Mouse (Mus musculus) lung, adult 2 months (tissue): Measurements from ENCODE around the gene Gmppa. TPM values are rescaled to one million over a fixed set of nuclear protein-coding genes. Genes with fewer than 3 reads are reported as not detected.

ENCODE experiments used
- DNase-seq: peaks from one replicate; pipeline ENCODE4 v3.0.0; 2022
- H3K4me1 ChIP-seq: fragments of 200-500 bp; 2 replicates; pipeline ENCODE4 v1.6.1; 2011; ENCODE audit warnings: low read length; ENCODE audit not compliant: control insufficient read depth, insufficient read depth
- H3K4me3 ChIP-seq: fragments of 200-500 bp; replicated peaks from 2 replicates; pipeline ENCODE3; 2011; ENCODE audit warnings: low read depth, mild to moderate bottlenecking, control low read depth, low read length; ENCODE audit errors: extremely low read depth
- CTCF ChIP-seq: fragments of 200-500 bp; IDR thresholded peaks from 2 replicates; pipeline ENCODE4 v1.5.1; 2011; ENCODE audit warnings: mild to moderate bottlenecking, low read length, control low read depth; ENCODE audit not compliant: insufficient read depth
- POLR2A ChIP-seq: fragments of 200-500 bp; IDR thresholded peaks from 2 replicates; pipeline ENCODE4 v1.6.1; 2011; ENCODE audit warnings: low read depth, mild to moderate bottlenecking, control low read depth, low read length, borderline replicate concordance; ENCODE audit errors: extremely low read depth
- WGBS: fragments of 180-500 bp; shearing (Covaris S2); methylation state at CpG from one replicate; pipeline ENCODE4 v1.1.7; 2018; 5-methylcytosine and 5-hydroxymethylcytosine counted together
- polyA plus RNA-seq: library from polyadenylated mRNA; depleted of rRNA; stranded (reverse); fragments of >200 nt; gene quantifications from 2 replicates; pipeline ENCODE4 v1.2.3, GENCODE M21; 2012

The Gmppa gene
- polyA plus RNA-seq, 1 experiment, result 125 TPM

DNA sequence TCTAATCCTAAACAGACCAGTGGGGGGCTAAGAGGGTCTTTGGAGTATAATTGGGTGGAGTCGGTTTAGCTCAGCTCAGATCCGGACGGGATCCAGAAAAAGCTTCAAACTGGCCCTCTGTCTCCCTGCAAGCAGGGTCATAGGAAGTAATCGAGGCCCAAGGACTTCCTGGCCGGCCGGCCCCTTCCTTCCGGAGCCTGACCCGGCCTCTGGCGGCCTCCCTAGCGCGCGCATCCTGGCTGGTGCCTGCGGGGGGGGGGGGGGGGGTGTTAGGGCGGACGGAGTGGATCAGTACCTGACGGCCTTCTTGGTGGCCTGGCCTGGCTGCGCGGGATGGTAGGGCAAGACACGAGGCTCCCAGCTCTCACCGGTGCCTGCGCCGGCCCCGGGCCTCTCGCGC is 42.8 kb downstream of the Gmppa start:
- no peak for DNase-seq

GRCm38 (mm10) chr1:75478916-75479634 is 43.3 kb downstream of the Gmppa start, which contains the start of the genes Chpf and Tmem198:
Gene Chpf (minus strand): TSS chr1:75479307.
Gene Tmem198 (plus strand): TSS chr1:75479532.
- peak within 1 kb of the TSS; percentile 89 for H3K4me3 ChIP-seq
- TF ChIP-seq POLR2A (0 out of 2 replicates have a peak, but pooled peaks have one; percentile 5), CTCF (no peak)
- DNase-seq, result peak; percentile 96
- peaks cover 14% of the 10 kb centered on the region; the same call in 1 of the 2 replicates for H3K4me1 ChIP-seq
- under 1% methylated on average over 75 of the region's 76 CpGs for WGBS

More for the DNA sequence above, 42.8 kb downstream of the Gmppa start:
- TF ChIP-seq POLR2A (no peak), CTCF (no peak)
- under 1% methylated on average over 25 of the region's 25 CpGs for WGBS
- Histone ChIP-seq H3K4me1 (peaks cover 14% of the 10 kb centered on the region; the same call in 1 of the 2 replicates), H3K4me3 (peak overlapping the region; percentile 89)

GRCm38 (mm10) chr1:75479635-75479989 is 43.9 kb downstream of the Gmppa start:
- WGBS, result 2% methylated on average over 24 of the region's 24 CpGs
- Histone ChIP-seq H3K4me3 (peak overlapping the region; percentile 45), H3K4me1 (peaks cover 14% of the 10 kb centered on the region; the same call in 1 of the 2 replicates)
- TF ChIP-seq CTCF (no peak), POLR2A (no peak)
- no peak for DNase-seq

DNA sequence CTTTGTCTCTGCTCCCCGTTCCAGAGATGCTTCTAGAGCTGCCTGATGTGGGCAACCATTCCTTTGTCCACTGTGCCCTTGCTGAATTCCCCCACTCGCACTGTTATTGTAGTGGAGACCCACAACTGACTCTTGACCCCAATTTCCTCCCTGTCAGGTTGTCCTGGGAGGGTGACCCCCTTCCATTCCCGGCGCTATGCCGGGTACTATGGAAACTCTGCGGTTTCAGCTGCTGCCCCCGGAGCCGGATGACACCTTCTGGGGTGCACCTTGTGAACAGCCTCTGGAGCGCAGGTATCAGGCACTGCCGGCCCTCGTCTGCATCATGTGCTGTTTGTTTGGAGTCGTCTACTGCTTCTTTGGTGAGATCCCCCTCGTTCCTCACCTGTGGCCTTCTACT is 44.3 kb downstream of the Gmppa start:
- WGBS, result 21% methylated on average over 13 of the region's 13 CpGs
- DNase-seq, result no peak
- Histone ChIP-seq H3K4me1 (peaks cover 14% of the 10 kb centered on the region; the same call in 1 of the 2 replicates), H3K4me3 (no peak overlapping the region)
- no peak for TF ChIP-seq POLR2A
- no peak for TF ChIP-seq CTCF

- no peak for DNase-seq
- WGBS, result 82% methylated on average over 7 of the region's 7 CpGs
- Histone ChIP-seq H3K4me1 (peaks cover 14% of the 10 kb centered on the region; the same call in 1 of the 2 replicates), H3K4me3 (no peak overlapping the region)
- TF ChIP-seq CTCF (no peak), POLR2A (no peak)
Measured at GRCm38 (mm10) chr1:75480735-75481134, 45.0 kb downstream of the Gmppa start.

DNA sequence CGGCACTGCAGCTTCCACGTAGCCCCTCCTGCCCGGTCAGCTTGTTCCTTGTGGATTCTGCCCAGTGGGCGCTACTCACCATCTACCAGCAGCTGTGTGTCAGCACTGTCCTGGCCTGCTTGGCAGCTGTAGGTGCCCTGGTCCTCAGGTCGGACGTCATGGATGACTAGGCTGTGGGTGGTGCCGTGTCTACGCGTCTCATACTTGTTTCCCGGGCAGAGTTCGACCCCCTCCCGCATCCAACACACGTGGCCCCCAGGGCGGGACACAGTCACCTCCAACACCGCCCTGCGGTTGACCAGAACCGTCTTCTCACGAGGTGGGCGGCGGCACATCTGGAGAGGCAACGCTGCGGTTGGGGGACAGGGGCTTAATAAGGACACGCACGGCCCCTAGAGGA is 50.8 kb downstream of the Gmppa start:
- 37% methylated on average over 24 of the region's 24 CpGs for WGBS

DNA sequence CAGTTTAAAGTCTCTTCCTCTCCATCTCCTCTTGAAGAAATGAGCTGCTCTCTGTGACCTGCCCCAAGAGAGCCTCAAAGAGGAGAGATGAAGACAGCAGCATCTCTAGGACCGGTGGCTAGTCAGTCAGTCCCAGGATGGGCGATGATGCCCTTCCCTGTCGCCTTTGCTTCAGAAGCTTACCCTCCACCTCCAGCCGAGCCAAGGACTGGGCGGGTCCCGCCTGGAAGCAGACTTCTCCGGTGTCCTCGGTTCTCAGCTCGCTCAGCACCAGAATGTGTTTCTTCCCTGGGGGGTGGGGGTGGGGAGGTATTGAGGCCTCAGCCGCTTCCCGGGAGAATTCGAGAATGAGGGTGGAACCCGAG is 51.3 kb downstream of the Gmppa start:
- DNase-seq, result no peak
- H3K4me3 ChIP-seq, result peak overlapping the region; percentile 55
- 18% methylated on average over 13 of the region's 13 CpGs for WGBS
- H3K4me1 ChIP-seq, result peaks cover 2% of the 10 kb centered on the region; the same call in 1 of the 2 replicates
- TF ChIP-seq CTCF (no peak), POLR2A (no peak)

More for the DNA sequence above, 50.8 kb downstream of the Gmppa start:
- Histone ChIP-seq H3K4me3 (no peak overlapping the region), H3K4me1 (peaks cover 2% of the 10 kb centered on the region; the same call in 1 of the 2 replicates)
- no peak for DNase-seq
- no peak for TF ChIP-seq CTCF
- TF ChIP-seq POLR2A, result no peak

GRCm38 (mm10) chr1:75487405-75488161 is 51.9 kb downstream of the Gmppa start:
- DNase-seq, result peak; percentile 81
- 5% methylated on average over 62 of the region's 62 CpGs for WGBS
- H3K4me3 ChIP-seq, result peak overlapping the region; percentile 55
- TF ChIP-seq POLR2A, result no peak
- no peak for TF ChIP-seq CTCF
- peaks cover 2% of the 10 kb centered on the region; the same call in 1 of the 2 replicates for H3K4me1 ChIP-seq

DNA sequence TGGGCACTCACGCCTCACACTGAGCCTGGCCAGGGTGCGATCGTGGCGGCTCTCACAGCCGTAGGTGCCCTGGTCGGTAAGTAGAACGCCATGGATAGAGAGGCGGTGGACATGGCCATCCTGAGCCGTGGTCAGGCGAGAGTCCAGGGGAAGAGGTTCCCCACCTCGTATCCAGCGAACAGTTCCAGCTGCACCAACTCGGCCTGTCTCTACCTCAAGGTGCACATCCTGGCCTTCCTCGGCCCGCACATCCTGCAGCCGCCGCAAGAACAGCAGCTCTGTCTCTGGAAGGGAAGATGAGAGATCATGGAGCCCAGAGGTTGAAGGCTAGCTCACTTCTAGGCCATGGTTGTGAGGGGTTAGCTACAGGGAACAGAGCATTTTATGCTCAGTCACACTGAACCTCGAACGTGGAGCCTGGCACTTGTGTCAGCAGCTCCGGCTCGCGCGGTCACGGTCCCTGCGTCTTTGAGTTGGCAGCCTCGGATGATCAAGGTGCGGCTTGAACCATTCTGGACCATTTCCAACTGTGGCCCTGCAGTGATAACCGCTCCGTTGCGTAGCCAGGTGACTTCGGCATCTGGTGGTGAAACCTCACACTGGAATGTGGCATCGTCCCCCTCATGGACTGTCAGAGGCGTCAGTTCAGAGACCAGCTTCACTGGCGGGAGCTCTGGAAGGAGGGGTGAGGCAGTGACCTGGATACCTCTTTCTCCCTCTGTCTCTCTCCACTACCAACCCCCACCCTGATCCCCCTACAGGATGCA is 55.2 kb downstream of the Gmppa start:
- TF ChIP-seq CTCF (no peak), POLR2A (no peak)
- no peak for DNase-seq
- 92% methylated on average over 34 of the region's 34 CpGs for WGBS
- Histone ChIP-seq H3K4me3 (no peak overlapping the region), H3K4me1 (peaks cover 2% of the 10 kb centered on the region; the same call in 1 of the 2 replicates)
